Mouse (Mus musculus): ENCODE measurements at regions not wholly inside any gene's neighbourhood (a gene's known extent, or its start where the extent isn't known, plus 50 kb on each side); places are given as distances from the start of the nearest gene placed in this dataset.

- intact Hi-C loops (cut with DNase I), result no loop called here
- no peak for DNase-seq
These were observed 114.3 kb upstream of the Tsc22d2 start for GRCm38 (mm10) chr3:58300213-58300612.

GRCm38 (mm10) chr3:58300801-58301485, 113.6 kb upstream of the Tsc22d2 start:
- intact Hi-C loops (cut with DNase I), result no loop called here
- DNase-seq, result no peak

DNA sequence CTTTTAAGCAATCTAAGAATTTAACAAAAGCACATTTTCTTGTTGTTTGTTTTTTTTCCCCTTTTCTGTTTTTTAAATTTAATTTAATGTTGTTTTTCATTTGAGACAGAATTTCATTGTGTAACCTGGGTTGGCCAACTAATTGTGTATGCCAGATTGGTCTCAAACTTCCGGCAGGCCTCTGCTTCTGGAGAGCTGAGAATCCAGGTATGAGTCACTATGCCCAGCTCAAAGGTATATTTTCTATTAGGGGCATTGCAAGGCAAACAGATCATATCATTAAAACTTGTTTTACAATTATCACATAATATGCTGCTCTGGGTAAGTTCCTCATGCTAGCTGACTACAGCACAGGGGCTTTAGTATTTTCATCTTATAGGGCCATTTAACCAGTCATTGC, 112.2 kb upstream of the Tsc22d2 start:
- DNase-seq, result no peak
- intact Hi-C loops (cut with DNase I), result no loop called here

DNA sequence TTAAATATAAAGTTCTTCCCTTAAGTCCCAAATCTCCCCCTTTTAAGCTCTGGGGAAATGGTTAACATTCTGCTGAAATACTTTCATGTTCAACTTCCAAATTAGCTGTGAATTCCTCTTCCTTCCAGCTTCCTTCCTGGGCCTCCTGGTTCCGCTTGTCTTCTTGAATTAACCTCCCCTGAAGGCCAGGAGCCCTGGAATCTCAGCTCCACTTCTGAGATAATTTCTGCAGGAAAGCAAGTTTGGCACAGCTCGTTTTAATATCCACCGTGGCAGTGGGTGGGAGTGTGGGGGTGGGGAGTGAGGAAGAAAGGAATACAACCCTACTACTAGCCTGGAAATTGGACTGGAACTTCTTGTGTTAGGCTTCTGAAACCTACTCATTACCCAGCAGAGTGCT, 110.8 kb upstream of the Tsc22d2 start:
- intact Hi-C loops (cut with DNase I), result no loop called here

DNA sequence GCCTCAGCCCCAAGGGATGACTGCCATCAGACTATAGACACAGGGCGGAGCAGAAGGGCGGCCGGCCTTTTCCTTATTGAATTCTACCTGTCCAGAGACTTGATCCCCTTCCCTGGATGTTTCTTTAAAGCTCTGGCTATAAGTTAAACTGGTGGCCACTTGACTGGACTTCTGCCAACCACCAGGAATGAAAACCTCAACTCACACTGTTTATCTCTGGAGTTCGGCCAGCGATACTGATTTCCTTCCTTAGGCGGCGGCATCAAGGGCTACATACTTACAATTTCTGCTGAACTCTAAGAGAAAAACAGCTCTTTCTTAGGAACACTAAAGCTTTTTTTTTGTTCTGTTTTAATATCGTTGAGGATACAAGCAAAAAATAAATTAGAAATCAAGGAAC, 104.9 kb upstream of the Tsc22d2 start:
- intact Hi-C loops (cut with DNase I), result no loop called here

More for the DNA sequence above, 110.8 kb upstream of the Tsc22d2 start:
- DNase-seq, result no peak

DNA sequence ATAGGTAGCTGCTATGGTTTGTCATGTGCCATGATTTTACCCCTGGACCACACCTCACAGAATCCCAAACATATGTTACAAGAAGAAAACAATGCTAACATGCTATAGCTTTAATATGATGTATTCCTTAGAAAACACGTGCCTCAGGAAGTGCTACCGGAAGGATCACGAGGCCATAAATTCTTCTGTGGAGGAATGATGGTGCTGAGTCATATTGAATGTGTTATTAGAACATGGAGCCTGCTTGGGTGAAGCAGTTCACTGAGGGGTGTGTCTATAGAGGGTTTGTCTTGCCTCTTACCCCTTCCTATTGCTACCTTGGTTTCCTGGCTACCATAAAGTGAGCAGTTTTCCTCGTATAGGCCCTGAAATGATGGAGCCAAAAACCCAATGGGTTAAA, 104.1 kb upstream of the Tsc22d2 start:
- no peak for DNase-seq
- intact Hi-C loops (cut with DNase I), result no loop called here

More for the DNA sequence above, 104.9 kb upstream of the Tsc22d2 start:
- DNase-seq, result no peak

- no peak for DNase-seq
- intact Hi-C loops (cut with DNase I), result no loop called here
These were observed 103.3 kb upstream of the Tsc22d2 start for GRCm38 (mm10) chr3:58311104-58311685.

DNA sequence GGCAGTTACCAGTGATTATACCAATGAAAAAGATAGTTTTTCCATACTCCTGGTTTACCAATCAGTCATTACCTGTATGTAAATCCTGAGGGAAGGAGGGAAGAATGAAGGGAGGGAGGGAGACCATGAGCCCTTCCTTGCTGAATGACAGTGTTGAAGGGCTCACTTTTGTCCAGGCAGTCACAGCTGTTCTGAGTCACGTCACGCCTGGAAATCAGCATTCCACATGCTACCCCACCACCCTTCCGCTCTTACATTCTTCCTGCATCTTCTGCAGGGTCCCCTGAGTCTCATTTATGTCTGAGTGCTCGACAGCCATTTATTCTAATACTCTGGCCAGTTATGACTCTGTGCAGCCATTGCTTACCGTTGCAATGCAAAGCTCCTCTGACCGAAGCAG, 101.9 kb upstream of the Tsc22d2 start:
- no peak for DNase-seq
- intact Hi-C loops (cut with DNase I), result no loop called here

GRCm38 (mm10) chr3:58315236-58315635, 99.3 kb upstream of the Tsc22d2 start:
- DNase-seq, result no peak
- intact Hi-C loops (cut with DNase I), result no loop called here

DNA sequence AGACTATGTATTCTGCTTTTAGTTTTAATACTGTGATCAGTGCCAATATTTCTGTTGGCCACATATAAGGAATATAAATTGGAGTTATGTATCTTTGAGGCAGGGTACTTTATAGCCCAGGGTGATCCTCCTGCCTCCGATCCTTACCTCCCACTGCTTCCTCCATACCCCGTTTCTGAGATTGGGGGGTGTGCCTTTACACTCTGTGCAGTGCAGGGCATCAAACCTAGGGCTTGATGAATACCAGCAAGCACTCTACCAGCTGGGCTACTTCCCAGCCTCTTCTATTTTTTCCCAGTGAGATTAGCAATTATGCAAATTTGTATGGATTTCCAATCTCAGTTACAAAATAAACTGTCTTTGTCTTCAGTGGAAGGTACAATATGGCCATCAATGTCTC, 97.3 kb upstream of the Tsc22d2 start:
- DNase-seq, result no peak
- intact Hi-C loops (cut with DNase I), result no loop called here

- DNase-seq, result no peak
- intact Hi-C loops (cut with DNase I), result no loop called here
These were observed 95.8 kb upstream of the Tsc22d2 start for GRCm38 (mm10) chr3:58318756-58319155.

DNA sequence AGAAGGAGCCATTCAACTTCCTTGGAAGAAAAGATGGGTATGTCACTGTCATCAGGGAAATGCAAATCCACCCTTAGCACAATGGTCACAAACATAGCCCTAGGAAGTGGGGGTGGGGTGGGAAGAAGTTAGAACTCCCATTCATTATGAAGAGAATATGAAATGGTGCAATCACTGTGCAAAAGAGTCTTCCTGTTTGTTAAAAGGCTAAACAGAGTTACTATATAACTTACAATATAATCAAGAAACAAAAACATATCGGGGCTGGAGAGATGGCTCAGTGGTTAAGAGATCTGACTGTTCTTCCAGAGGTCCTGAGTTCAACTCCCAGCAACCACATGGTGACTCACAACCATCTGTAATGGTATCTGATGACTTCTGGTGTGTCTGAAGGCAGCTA, 95.1 kb upstream of the Tsc22d2 start:
- DNase-seq, result no peak
- intact Hi-C loops (cut with DNase I), result no loop called here

- DNase-seq, result no peak
- intact Hi-C loops (cut with DNase I), result no loop called here
These were observed 93.7 kb upstream of the Tsc22d2 start for GRCm38 (mm10) chr3:58320812-58321211.

GRCm38 (mm10) chr3:58322322-58322721, 92.2 kb upstream of the Tsc22d2 start:
- intact Hi-C loops (cut with DNase I), result no loop called here
- DNase-seq, result no peak

- no peak for DNase-seq
- intact Hi-C loops (cut with DNase I), result no loop called here
These were observed 86.8 kb upstream of the Tsc22d2 start for GRCm38 (mm10) chr3:58327721-58328120.

DNA sequence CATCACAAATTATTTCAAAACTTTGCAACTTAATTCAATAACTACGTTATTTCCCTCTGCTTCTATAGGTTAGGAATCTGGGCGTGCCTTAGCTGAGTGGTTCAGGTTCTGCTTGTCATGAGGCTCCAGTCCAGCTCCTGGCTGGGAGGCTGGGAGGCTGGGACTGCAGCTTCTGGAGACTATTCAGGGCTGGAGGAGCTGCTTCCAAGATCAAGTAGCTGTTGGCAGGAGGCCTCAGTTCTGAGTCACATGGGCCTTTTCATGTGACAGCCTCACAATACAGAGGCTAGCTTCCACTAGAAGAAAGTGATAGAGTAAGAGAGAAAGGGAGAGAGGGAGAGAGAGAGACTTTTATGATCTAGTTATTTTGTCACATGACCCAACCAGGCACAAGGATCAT, 84.3 kb upstream of the Tsc22d2 start:
- intact Hi-C loops (cut with DNase I), result loop anchor here (5.0 kb wide), 1 partner anchor 87 kb away; no protein-coding TSS in a partner anchor
- DNase-seq, result peak; percentile 70 to 71

DNA sequence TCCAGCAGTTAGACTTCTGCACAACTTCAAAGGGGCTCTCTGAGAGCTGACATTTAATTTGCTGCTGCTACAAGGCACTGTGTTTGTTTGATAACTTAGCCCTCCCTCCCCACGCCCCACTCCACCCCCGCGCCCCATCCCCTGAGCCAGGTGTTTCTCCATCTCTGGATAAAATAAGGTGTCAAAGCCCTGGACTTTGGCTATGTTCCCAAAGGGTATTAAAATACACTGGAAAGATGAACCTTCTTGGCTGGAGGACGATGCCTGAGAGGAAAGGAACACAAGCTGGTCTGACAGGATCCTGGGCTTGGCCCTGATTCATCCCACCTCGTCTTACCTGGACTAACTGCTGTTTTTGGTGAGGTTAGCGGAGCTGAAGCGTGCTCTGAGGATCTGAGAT, 80.5 kb upstream of the Tsc22d2 start:
- no peak for DNase-seq
- intact Hi-C loops (cut with DNase I), result loop anchor here (5.0 kb wide), 1 partner anchor 83 kb away; no protein-coding TSS in a partner anchor

DNA sequence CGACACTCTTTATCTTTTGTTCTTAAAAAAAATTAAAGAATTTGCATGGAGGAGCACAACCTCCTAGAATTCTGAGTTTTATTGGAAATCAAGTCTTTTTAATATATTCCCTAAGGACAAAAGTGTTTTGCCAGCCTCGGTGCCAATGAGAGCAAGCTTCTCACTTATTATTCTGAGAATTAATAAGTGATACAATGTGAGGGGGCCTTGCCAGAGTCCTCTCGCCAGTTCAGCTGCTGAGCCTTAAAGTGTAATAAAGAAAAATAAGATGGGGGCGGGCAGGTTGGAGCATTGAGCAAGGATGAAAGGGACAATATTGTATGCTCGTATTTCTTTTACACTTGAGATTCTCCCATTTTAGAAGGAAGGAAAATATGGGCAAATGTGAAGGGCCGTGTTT, 79.2 kb upstream of the Tsc22d2 start:
- intact Hi-C loops (cut with DNase I), result no loop called here
- no peak for DNase-seq

GRCm38 (mm10) chr3:58336135-58336534, 78.4 kb upstream of the Tsc22d2 start:
- no peak for DNase-seq
- intact Hi-C loops (cut with DNase I), result no loop called here

GRCm38 (mm10) chr3:58336590-58336989, 77.9 kb upstream of the Tsc22d2 start:
- intact Hi-C loops (cut with DNase I), result no loop called here
- DNase-seq, result no peak

- DNase-seq, result no peak
- intact Hi-C loops (cut with DNase I), result no loop called here
These were observed 75.5 kb upstream of the Tsc22d2 start for GRCm38 (mm10) chr3:58338976-58339375.

GRCm38 (mm10) chr3:58342096-58342495, 72.4 kb upstream of the Tsc22d2 start:
- intact Hi-C loops (cut with DNase I), result no loop called here
- no peak for DNase-seq

DNA sequence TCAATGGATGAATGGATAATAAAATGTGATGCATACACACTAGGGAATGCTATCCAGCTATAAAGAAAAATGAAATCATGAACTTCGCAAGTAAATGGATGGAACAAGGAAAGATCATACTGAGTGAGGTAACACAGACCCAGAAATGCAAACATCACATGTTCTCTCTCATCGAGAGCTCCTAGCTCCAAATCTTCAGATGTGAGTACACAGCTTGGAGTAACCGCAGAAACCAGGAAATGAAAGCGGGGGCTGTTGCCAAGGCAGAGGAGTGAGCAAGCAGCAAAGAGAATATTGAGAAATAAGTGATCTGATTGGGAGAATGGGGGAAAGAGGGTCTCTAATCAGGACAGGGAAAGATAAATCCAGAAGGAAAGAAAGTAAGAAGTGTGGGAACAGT, 52.0 kb upstream of the Tsc22d2 start:
- intact Hi-C loops (cut with DNase I), result no loop called here

More for the DNA sequence above, 52.0 kb upstream of the Tsc22d2 start:
- DNase-seq, result no peak

Measured in heart, postnatal 36 days (tissue).